Mouse (Mus musculus) hindbrain, embryonic 13.5 days (tissue): ENCODE data around the gene Ntf5. TPM values are rescaled to one million over a fixed set of nuclear protein-coding genes. Genes with fewer than 3 reads are reported as not detected.
"Not testable (repeated sequence)": the region's sequence is repeated elsewhere in the genome, so short reads cannot be mapped to it uniquely, and the experiment has no call there.

Experiments
- ATAC-seq: fragments of 200-750 bp; cut with Nextera tagmentation; 2 replicates; pipeline ENCODE4 v1.8.0; 2017; ENCODE audit warnings: moderate TSS enrichment; ENCODE audit not compliant: low FRiP score
- H3K27ac ChIP-seq: fragments of 300-500 bp; sonication (generic); 2 replicates; pipeline ENCODE4 v1.5.1; 2015; ENCODE audit warnings: inconsistent platforms, mild to moderate bottlenecking, moderate library complexity
- H3K27me3 ChIP-seq: fragments of 300-500 bp; sonication (generic); 2 replicates; pipeline ENCODE4 v1.6.1; 2015; ENCODE audit warnings: mild to moderate bottlenecking, inconsistent platforms
- H3K36me3 ChIP-seq: fragments of 300-500 bp; sonication (generic); 2 replicates; pipeline ENCODE4 v1.6.1; 2015; ENCODE audit warnings: mild to moderate bottlenecking, inconsistent platforms
- H3K4me1 ChIP-seq: fragments of 300-500 bp; sonication (generic); replicated peaks from 2 replicates; pipeline ENCODE4 v1.6.1; 2015; ENCODE audit warnings: inconsistent platforms
- H3K4me2 ChIP-seq: fragments of 300-500 bp; sonication (generic); 2 replicates; pipeline ENCODE4 v1.6.1; 2015; ENCODE audit warnings: inconsistent platforms, mild to moderate bottlenecking, moderate library complexity
- H3K4me3 ChIP-seq: fragments of 300-500 bp; sonication (generic); 2 replicates; pipeline ENCODE4 v1.5.1; 2015; ENCODE audit warnings: mild to moderate bottlenecking, inconsistent platforms
- H3K9ac ChIP-seq: fragments of 300-500 bp; sonication (generic); 2 replicates; pipeline ENCODE4 v1.6.1; 2015; ENCODE audit warnings: mild to moderate bottlenecking, inconsistent platforms
- H3K9me3 ChIP-seq: fragments of 300-500 bp; sonication (generic); 2 replicates; pipeline ENCODE4 v1.6.1; 2016; ENCODE audit warnings: inconsistent platforms
- whole genome bisulfite sequencing: fragments of 180-500 bp; shearing (Covaris S2); methylation state at CpG from one replicate; pipeline ENCODE4 v1.1.7; 2015; 5-methylcytosine and 5-hydroxymethylcytosine counted together
- polyA plus RNA-seq: library from polyadenylated mRNA; unstranded; fragments of >200 nt; fragmentation: Nextera tagmentation; extraction: Ambion mirVana; gene quantifications from 2 replicates; pipeline ENCODE4 v1.2.1, GENCODE M21; 2015

Ntf5 gene
- polyA plus RNA-seq, 1 experiment from 2014 or later = 0.10 TPM

- Histone ChIP-seq H3K27me3 (peaks cover 3% of the 10 kb centered on the region), H3K9me3 (no peaks in the 10 kb centered on the region), H3K4me2 (no peak overlapping the region), H3K4me3 (no peak overlapping the region), H3K36me3 (peaks cover 73% of the 10 kb centered on the region), H3K9ac (no peak overlapping the region), H3K4me1 (peaks cover 14% of the 10 kb centered on the region), H3K27ac (no peak overlapping the region)
- WGBS = 97% methylated on average over 8 of the region's 8 CpGs
- no peak for ATAC-seq
Observed at GRCm38 (mm10) chr7:45374620-45375019, 38.9 kb upstream of the Ntf5 start.

- ATAC-seq = no peak
- Histone ChIP-seq H3K4me2 (no peak overlapping the region), H3K9ac (no peak overlapping the region), H3K4me1 (no peaks in the 10 kb centered on the region), H3K27me3 (no peaks in the 10 kb centered on the region), H3K27ac (no peak overlapping the region), H3K4me3 (no peak overlapping the region), H3K9me3 (no peaks in the 10 kb centered on the region), H3K36me3 (peaks cover 87% of the 10 kb centered on the region)
- 97% methylated on average over 1 of the region's 1 CpGs for WGBS
Observed at GRCm38 (mm10) chr7:45376057-45376456, 37.4 kb upstream of the Ntf5 start.

- WGBS = 94% methylated on average over 3 of the region's 3 CpGs
- no peak for ATAC-seq
- Histone ChIP-seq H3K27me3 (no peaks in the 10 kb centered on the region), H3K4me3 (no peak overlapping the region), H3K9ac (no peak overlapping the region), H3K9me3 (no peaks in the 10 kb centered on the region), H3K36me3 (peaks cover 96% of the 10 kb centered on the region), H3K4me2 (no peak overlapping the region), H3K4me1 (no peaks in the 10 kb centered on the region), H3K27ac (no peak overlapping the region)
Observed at GRCm38 (mm10) chr7:45386077-45386476, 27.4 kb upstream of the Ntf5 start.

GRCm38 (mm10) chr7:45395129-45395541, 18.4 kb upstream of the Ntf5 start:
- 0% methylated on average over 16 of the region's 20 CpGs for WGBS
- peak; percentile 82 for ATAC-seq
- Histone ChIP-seq H3K4me3 (peak overlapping the region; percentile 72), H3K9ac (peak overlapping the region; percentile 93), H3K36me3 (peaks cover 25% of the 10 kb centered on the region), H3K9me3 (no peaks in the 10 kb centered on the region), H3K4me1 (peaks cover 31% of the 10 kb centered on the region), H3K27me3 (no peaks in the 10 kb centered on the region), H3K4me2 (peak overlapping the region; percentile 99), H3K27ac (peak overlapping the region; percentile 98)

GRCm38 (mm10) chr7:45395578-45396336, 17.7 kb upstream of the Ntf5 start, which contains the start of gene Snrnp70:
TSS of gene Snrnp70 (minus strand) at chr7:45395742.
- peak within 1 kb of the TSS; percentile 93 for H3K9ac ChIP-seq
- WGBS = under 1% methylated on average over 60 of the region's 60 CpGs
- H3K4me3 ChIP-seq = peak within 1 kb of the TSS; percentile 72
- H3K27me3 ChIP-seq = no peaks in the 10 kb centered on the region
- peaks cover 19% of the 10 kb centered on the region for H3K36me3 ChIP-seq
- H3K9me3 ChIP-seq = no peaks in the 10 kb centered on the region
- H3K27ac ChIP-seq = peak within 1 kb of the TSS; percentile 98
- H3K4me1 ChIP-seq = peaks cover 31% of the 10 kb centered on the region
- ATAC-seq = peak; percentile 97
- H3K4me2 ChIP-seq = peak within 1 kb of the TSS; percentile 99

- ATAC-seq = peak; percentile 23
- Histone ChIP-seq H3K4me2 (peak overlapping the region; percentile 58), H3K4me3 (peak overlapping the region; percentile 72), H3K27ac (peak overlapping the region; percentile 86), H3K4me1 (peaks cover 31% of the 10 kb centered on the region), H3K36me3 (peaks cover 14% of the 10 kb centered on the region)
- 4% methylated on average over 3 of the region's 3 CpGs for WGBS
- not testable (repeated sequence) for H3K27me3 ChIP-seq, H3K9me3 ChIP-seq, H3K9ac ChIP-seq
Observed at GRCm38 (mm10) chr7:45396337-45396775, 17.1 kb upstream of the Ntf5 start.

- no peak for ATAC-seq
- Histone ChIP-seq H3K9me3 (no peaks in the 10 kb centered on the region), H3K27me3 (no peaks in the 10 kb centered on the region), H3K4me1 (peaks cover 30% of the 10 kb centered on the region), H3K9ac (no peak overlapping the region), H3K36me3 (peaks cover 10% of the 10 kb centered on the region), H3K4me2 (no peak overlapping the region), H3K4me3 (no peak overlapping the region), H3K27ac (no peak overlapping the region)
- 74% methylated on average over 2 of the region's 2 CpGs for WGBS
Observed at GRCm38 (mm10) chr7:45396787-45397186, 16.7 kb upstream of the Ntf5 start.

GRCm38 (mm10) chr7:45401521-45402085, 11.9 kb upstream of the Ntf5 start:
- Histone ChIP-seq H3K36me3 (no peaks in the 10 kb centered on the region), H3K27me3 (peaks cover 20% of the 10 kb centered on the region), H3K27ac (no peak overlapping the region), H3K9me3 (no peaks in the 10 kb centered on the region), H3K9ac (no peak overlapping the region), H3K4me1 (peaks cover 11% of the 10 kb centered on the region), H3K4me2 (no peak overlapping the region), H3K4me3 (no peak overlapping the region)
- 81% methylated on average over 10 of the region's 10 CpGs for WGBS
- ATAC-seq = no peak

GRCm38 (mm10) chr7:45403532-45404261, 9.8 kb upstream of the Ntf5 start:
- no peaks in the 10 kb centered on the region for H3K9me3 ChIP-seq
- 44% methylated on average over 6 of the region's 6 CpGs for WGBS
- no peak overlapping the region for H3K27ac ChIP-seq
- H3K4me1 ChIP-seq = peaks cover 14% of the 10 kb centered on the region
- no peak overlapping the region for H3K4me2 ChIP-seq
- H3K9ac ChIP-seq = no peak overlapping the region
- no peak for ATAC-seq
- no peaks in the 10 kb centered on the region for H3K36me3 ChIP-seq
- H3K4me3 ChIP-seq = no peak overlapping the region
- H3K27me3 ChIP-seq = peaks cover 40% of the 10 kb centered on the region

- ATAC-seq = no peak
- Histone ChIP-seq H3K9ac (peak within 1 kb of the TSS; percentile 60), H3K4me3 (peak within 1 kb of the TSS; percentile 34), H3K36me3 (no peaks in the 10 kb centered on the region), H3K9me3 (no peaks in the 10 kb centered on the region), H3K4me1 (peaks cover 14% of the 10 kb centered on the region), H3K27me3 (peaks cover 57% of the 10 kb centered on the region), H3K27ac (no peak within 1 kb of the TSS), H3K4me2 (peak within 1 kb of the TSS; percentile 51)
- 12% methylated on average over 28 of the region's 28 CpGs for WGBS
Observed at GRCm38 (mm10) chr7:45405091-45406075, 8.1 kb upstream of the Ntf5 start, which contains the start of gene Kcna7. TSS of gene Kcna7 (plus strand) at chr7:45405653.
